Mouse (Mus musculus): ENCODE measurements at regions not wholly inside any gene's neighbourhood (a gene's known extent, or its start where the extent isn't known, plus 50 kb on each side); places are given as distances from the start of the nearest gene placed in this dataset.

DNA sequence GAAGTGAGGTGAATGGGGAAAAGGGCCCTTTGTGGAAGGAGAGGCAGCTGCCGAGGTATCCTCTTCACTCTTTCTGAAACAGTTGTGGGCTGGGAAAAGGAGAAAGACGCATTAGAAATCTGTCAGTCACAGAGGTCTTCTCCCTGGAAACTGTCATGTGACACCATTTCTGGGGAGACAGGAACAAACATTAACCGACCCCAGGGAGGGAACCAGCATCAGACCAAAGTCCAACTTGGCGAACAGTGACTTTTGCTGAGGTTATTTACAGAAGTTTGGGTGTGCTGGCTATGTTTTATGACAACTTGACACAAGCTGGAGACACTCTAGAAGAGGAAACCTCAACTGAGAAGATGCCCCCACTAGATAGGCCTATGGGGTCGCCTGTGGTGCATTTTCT, 506.9 kb downstream of the Tshz3 start:
- TF ChIP-seq CTCF (IDR thresholded peaks at IDR 0.05; ENCODE audit: borderline replicate concordance, insufficient read depth, low read depth, low read length) (no peak), POLR2A (IDR thresholded peaks at IDR 0.05; ENCODE audit: borderline replicate concordance, insufficient read depth, low read length) (no peak)

Data from cerebellum, adult 2 months (tissue).